Mouse (Mus musculus): ENCODE results near the gene Slc22a18.

DNA sequence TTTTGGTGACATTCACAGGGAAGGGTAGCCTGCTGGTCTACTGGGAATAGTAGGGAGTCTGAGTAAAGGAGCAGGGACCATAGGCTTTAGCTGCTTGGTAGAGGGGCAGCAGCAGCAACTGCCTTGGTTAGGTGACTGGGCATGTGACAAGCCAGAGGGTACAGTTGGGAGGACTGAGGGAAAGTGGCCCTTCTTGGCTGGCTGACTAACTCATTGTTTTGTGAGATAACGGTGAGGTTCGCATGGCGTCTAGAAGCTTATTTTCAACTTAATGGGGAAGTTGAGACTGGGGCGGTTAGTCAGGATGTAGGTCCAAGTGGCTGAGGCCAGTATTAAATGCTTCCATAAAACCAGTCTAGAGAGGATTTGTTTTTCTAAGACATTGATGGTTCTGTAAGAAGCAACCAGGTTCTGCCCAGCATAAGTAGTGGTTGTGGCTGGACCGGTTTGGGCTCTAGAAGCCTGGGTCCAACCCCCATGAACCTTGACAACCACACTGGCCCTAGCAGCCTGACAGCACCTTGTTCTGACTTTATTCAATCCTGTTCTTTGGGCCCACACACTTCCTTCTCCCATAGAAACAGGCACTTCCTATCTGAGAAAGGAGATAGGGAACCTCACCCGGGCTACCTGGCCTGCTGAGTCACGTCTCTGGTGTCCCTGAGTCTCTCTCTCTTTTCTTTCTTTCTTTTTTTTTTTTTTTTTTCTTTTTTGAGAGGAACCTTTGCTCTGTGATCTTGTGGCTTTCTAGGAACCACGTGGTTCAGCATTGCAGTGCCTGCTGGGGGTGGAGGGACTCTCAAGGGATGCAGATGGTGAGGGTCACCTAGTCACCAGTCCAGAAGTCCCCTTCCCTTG, 21.8 kb downstream of the Slc22a18 start:
- TF ChIP-seq EP300 (IDR thresholded peaks at IDR 0.05; ENCODE audit: low read depth) (no peak), CTCF (IDR thresholded peaks at IDR 0.05; ENCODE audit: low read depth) (no peak)
